In genomic region chr4:46130221-46130620, GRCm38 (mm10) we compare ENCODE assay signal across 9 mouse cellular contexts. TPM values are rescaled to one million over a fixed set of nuclear protein-coding genes. Genes with fewer than 3 reads are reported as not detected.
DNase-seq lines count a peak whose midpoint lies in the region; ATAC-seq and TF ChIP-seq lines count a peak whose summit lies in the region.
"Had no signal": no experiment of that assay in that cellular context is flagged by ENCODE, and none has a peak within 500 bp of the region (broad histone marks: within the 10 kb centered on the region; RNA-seq: fewer than 3 reads in every experiment).

No protein-coding gene starts in this region.

- WGBS in hindbrain, embryonic 10.5 days, result 79% methylated on average over 3 of the region's 3 CpGs
- 73% methylated on average over 3 of the region's 3 CpGs for WGBS in hindbrain, embryonic 12.5 days

- H3K4me1 ChIP-seq in hindbrain, embryonic 10.5 days (replicated peaks), result no peaks in the 10 kb centered on the region
- no peaks in the 10 kb centered on the region for H3K4me1 ChIP-seq in hindbrain, embryonic 12.5 days
- H3K4me1 ChIP-seq in ES-E14 (ENCODE audit: control insufficient read depth in 2 of 2, insufficient read depth in 2 of 2, low read length in 2 of 2, poor library complexity in 1 of 2), result no peaks in the 10 kb centered on the region

- H3K27me3 ChIP-seq in hindbrain, embryonic 10.5 days (ENCODE audit: insufficient read depth, poor library complexity, severe bottlenecking), result no peaks in the 10 kb centered on the region
- no peaks in the 10 kb centered on the region for H3K27me3 ChIP-seq in hindbrain, embryonic 12.5 days
- H3K27me3 ChIP-seq: megakaryocyte, embryonic 14.5 days had no signal

- H3K27ac ChIP-seq in hindbrain, embryonic 10.5 days, result no peak overlapping the region
- no peak overlapping the region for H3K27ac ChIP-seq in hindbrain, embryonic 12.5 days
- no peak overlapping the region for H3K27ac ChIP-seq in ES-E14 (ENCODE audit: insufficient read depth, low read depth, low read length, poor library complexity, severe bottlenecking)

- no peaks in the 10 kb centered on the region for H3K9me3 ChIP-seq in hindbrain, embryonic 10.5 days
- H3K9me3 ChIP-seq in hindbrain, embryonic 12.5 days (replicated peaks), result no peaks in the 10 kb centered on the region
- H3K9me3 ChIP-seq in ES-E14 (ENCODE audit: control insufficient read depth, insufficient read depth, low read depth, low read length), result no peaks in the 10 kb centered on the region
- H3K9me3 ChIP-seq: megakaryocyte, embryonic 14.5 days had no signal

- in situ Hi-C loops in ES-E14 (cut with MboI; ENCODE audit: low sequenced_read_pairs in 2 of 2, unreplicated experiment in 2 of 2), result no loop called here

- H3K4me2 ChIP-seq in hindbrain, embryonic 12.5 days (replicated peaks), result no peak overlapping the region

- no peak overlapping the region for H3K4me3 ChIP-seq in hindbrain, embryonic 10.5 days
- no peak overlapping the region for H3K4me3 ChIP-seq in hindbrain, embryonic 12.5 days
- H3K4me3 ChIP-seq in ES-E14 (ENCODE audit: insufficient read depth in 1 of 2, low read depth in 1 of 2, low read length in 2 of 2, poor library complexity in 1 of 2, severe bottlenecking in 1 of 2), result no peak overlapping the region
- H3K4me3 ChIP-seq: megakaryocyte, embryonic 14.5 days had no signal

- no peak for ATAC-seq in hindbrain, embryonic 12.5 days (ENCODE audit: low FRiP score)
- ATAC-seq in megakaryocyte-erythroid progenitor cell, adult 5-6 weeks (replicated peaks; ENCODE audit: low FRiP score, low TSS enrichment, poor library complexity, severe bottlenecking), result peak; percentile 58; the same call in 1 of the 2 replicates

- DNase-seq in hindbrain, embryonic 10.5 days (ENCODE audit: low spot score), result peak; percentile 60
- peak; percentile 62 for DNase-seq in 416B (ENCODE audit: low read depth)
- peak; percentile 34 for DNase-seq in ES-E14 (ENCODE audit: low read depth, low spot score)
- DNase-seq in cerebellum, postnatal 36 days, result peak; percentile 38 to 50
- DNase-seq in kidney, adult 9 months, result peak; percentile 74
- DNase-seq in frontal cortex, postnatal 25 days (ENCODE audit: low spot score in 2 of 2), result no peak

- H3K36me3 ChIP-seq in hindbrain, embryonic 10.5 days, result peaks cover 91% of the 10 kb centered on the region
- H3K36me3 ChIP-seq in hindbrain, embryonic 12.5 days, result peaks cover 79% of the 10 kb centered on the region
- H3K36me3 ChIP-seq in ES-E14 (ENCODE audit: control insufficient read depth, insufficient read depth, low read length, poor library complexity, severe bottlenecking), result peaks cover 25% of the 10 kb centered on the region

- H3K9ac ChIP-seq in hindbrain, embryonic 12.5 days, result no peak overlapping the region
- no peak overlapping the region for H3K9ac ChIP-seq in ES-E14 (ENCODE audit: insufficient read depth, low read depth, low read length, poor library complexity, severe bottlenecking)

TF ChIP-seq in ES-E14, 5 proteins besides CTCF, POLR2A, EP300 and RAD21:
- TF ChIP-seq ZNF384 (IDR thresholded peaks at IDR 0.05; ENCODE audit: low read depth, low read length) (no peak), ZC3H11A (IDR thresholded peaks at IDR 0.05; ENCODE audit: borderline replicate concordance, low read depth, low read length) (0 out of 2 replicates have a peak, but pooled peaks have one; percentile 2), CHD2 (IDR thresholded peaks at IDR 0.05; ENCODE audit: low read depth, low read length) (no peak)

RNA-seq across cellular contexts. Expression of gene Ncbp1, which starts 8.2 kb away (rescaled TPM):
- 108 and 123 TPM in 2 replicates for polyA plus RNA-seq in hindbrain, embryonic 10.5 days (2016; fragmentation: Nextera tagmentation; extraction: Ambion mirVana)
- polyA plus RNA-seq in hindbrain, embryonic 12.5 days (2016; fragmentation: Nextera tagmentation; extraction: Ambion mirVana), result 102 and 105 TPM in 2 replicates
- 80.1 and 83.0 TPM in 2 replicates for total RNA-seq in ES-E14 (2012; rRNA removed)
- 88.8 and 101 TPM in 2 replicates for total RNA-seq in megakaryocyte-erythroid progenitor cell, adult 5-6 weeks (2014; fragmentation: Nextera tagmentation)
- total RNA-seq in megakaryocyte-erythroid progenitor cell, adult 5-6 weeks (2017), result 108 and 126 TPM in 2 replicates

RNA-seq across cellular contexts. Expression of gene Tstd2, which starts 8.3 kb away (rescaled TPM):
- polyA plus RNA-seq in hindbrain, embryonic 10.5 days (2016; fragmentation: Nextera tagmentation; extraction: Ambion mirVana), result 57.2 and 64.0 TPM in 2 replicates
- polyA plus RNA-seq in hindbrain, embryonic 12.5 days (2016; fragmentation: Nextera tagmentation; extraction: Ambion mirVana), result 55.6 and 56.1 TPM in 2 replicates
- 21.2 and 28.9 TPM in 2 replicates for total RNA-seq in ES-E14 (2012; rRNA removed)
- total RNA-seq in megakaryocyte-erythroid progenitor cell, adult 5-6 weeks (2014; fragmentation: Nextera tagmentation), result 27.6 and 33.4 TPM in 2 replicates
- total RNA-seq in megakaryocyte-erythroid progenitor cell, adult 5-6 weeks (2017), result 39.8 and 41.0 TPM in 2 replicates

Comparison
In these comparisons a context has a peak if more than half of its experiments do, and no peak if none do; other contexts are left out.
1. DNase-seq: peak in hindbrain, embryonic 10.5 days (single experiment), 416B (single experiment), ES-E14 (single experiment), cerebellum, postnatal 36 days (2 of 2) and kidney, adult 9 months (single experiment); none in frontal cortex, postnatal 25 days (0 of 2).